Mouse (Mus musculus) liver, postnatal 0 days (tissue): Measurements from ENCODE around the gene Sertad3.

Source experiments
- CTCF ChIP-seq: sonication (generic); IDR thresholded peaks from 2 replicates; pipeline ENCODE4 v1.5.1; 2016; ENCODE audit warnings: antibody characterized with exemption, low read depth
- EP300 ChIP-seq: IDR thresholded peaks from 2 replicates; pipeline ENCODE4 v1.6.1; 2016; ENCODE audit warnings: antibody characterized with exemption, low read depth, mild to moderate bottlenecking

DNA sequence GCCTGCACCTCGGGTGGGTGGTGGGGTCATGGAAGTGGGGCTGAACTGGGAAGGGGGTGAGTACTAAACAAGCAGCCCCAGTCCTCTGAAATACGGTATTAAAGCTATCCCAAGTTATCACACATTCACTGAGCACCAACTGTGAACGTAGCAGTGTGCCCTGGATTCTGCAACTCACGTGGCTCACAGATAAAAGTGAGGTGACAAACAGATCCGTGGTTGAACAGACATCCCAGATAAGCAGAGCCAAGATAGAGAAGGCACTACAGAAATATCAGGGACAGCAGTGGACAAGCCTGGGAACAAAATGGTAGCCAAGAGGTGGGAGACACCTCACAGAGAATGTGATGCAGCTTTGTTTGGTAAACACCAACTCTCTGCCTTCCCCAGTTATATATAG, 13.9 kb upstream of the Sertad3 start:
- TF ChIP-seq CTCF (no peak), EP300 (peak; percentile 42; the same call in 1 of the 2 replicates)
